Mouse (Mus musculus): ENCODE data around the gene Kif17. TPM values are rescaled to one million over a fixed set of nuclear protein-coding genes. Genes with fewer than 3 reads are reported as not detected.

Gene Kif17
- total and polyA plus RNA-seq, 3 experiments, result 0.54 to 2.5 TPM; not detected in 1

DNA sequence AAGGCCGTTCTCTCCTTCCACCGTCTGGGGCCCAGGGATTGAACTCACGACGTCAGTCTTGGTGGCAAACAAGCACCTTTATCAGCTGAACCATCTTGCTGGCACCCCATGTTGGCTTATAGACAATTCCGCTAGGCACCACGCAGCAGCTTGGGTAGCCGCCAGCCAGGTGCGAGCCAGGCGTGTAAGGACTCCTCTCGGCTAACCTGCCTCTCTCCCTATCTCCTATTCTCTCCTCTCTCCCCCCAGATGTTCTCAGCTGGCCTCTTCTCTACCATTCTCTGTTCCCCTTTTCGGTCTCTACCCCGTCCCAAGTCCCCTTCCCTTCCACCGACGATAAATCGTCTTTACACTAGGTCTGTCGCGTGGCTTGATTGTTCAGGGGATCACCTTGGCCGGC lies 53.5 kb downstream of the Kif17 start:
- peak; percentile 94 for DNase-seq (ENCODE audit: low read depth, low spot score)
- H3K27ac ChIP-seq (ENCODE audit: control insufficient read depth, low read depth, low read length), result peak overlapping the region; percentile 97
- TF ChIP-seq GATA1 (IDR thresholded peaks at IDR 0.05; ENCODE audit: low read depth, low read length) (peak; percentile 70), MAFK (IDR thresholded peaks at IDR 0.05; ENCODE audit: borderline replicate concordance, low read depth, low read length) (no peak), TCF12 (IDR thresholded peaks at IDR 0.05; ENCODE audit: low read depth, low read length) (peak; percentile 93), NELFE (IDR thresholded peaks at IDR 0.05; ENCODE audit: low read depth, low read length) (no peak), USF1 (IDR thresholded peaks at IDR 0.05; ENCODE audit: low read depth, low read length) (no peak), USF2 (IDR thresholded peaks at IDR 0.05; ENCODE audit: borderline replicate concordance in 1 of 2, insufficient read depth in 1 of 2, low read depth in 1 of 2, low read length in 2 of 2) (no peak), NRF1 (IDR thresholded peaks at IDR 0.05; ENCODE audit: insufficient read depth, low read depth, low read length, poor library complexity, severe bottlenecking) (no peak), ETS1 (IDR thresholded peaks at IDR 0.05; ENCODE audit: low read depth, low read length) (peak; percentile 84), SIN3A (IDR thresholded peaks at IDR 0.05; ENCODE audit: low read length) (peak; percentile 11; the same call in 1 of the 2 replicates), RCOR1 (IDR thresholded peaks at IDR 0.05; ENCODE audit: low read depth, low read length) (peak; percentile 16; the same call in 1 of the 2 replicates), EP300 (IDR thresholded peaks at IDR 0.05; ENCODE audit: low read depth in 1 of 2, low read length in 2 of 2) (peak; percentile 65 to 79), MYC (IDR thresholded peaks at IDR 0.05; ENCODE audit: low read depth, low read length) (no peak), MAX (IDR thresholded peaks at IDR 0.05; ENCODE audit: low read length) (peak; percentile 35; the same call in 1 of the 2 replicates), ZMIZ1 (IDR thresholded peaks at IDR 0.05; ENCODE audit: low read depth, low read length) (no peak), MEF2A (IDR thresholded peaks at IDR 0.05; ENCODE audit: extremely low read depth, insufficient replicate concordance, low read depth, low read length, poor library complexity, severe bottlenecking) (no peak), HCFC1 (IDR thresholded peaks at IDR 0.05; ENCODE audit: low read depth, low read length) (no peak), RAD21 (IDR thresholded peaks at IDR 0.05; ENCODE audit: low read depth, low read length) (no peak), TAL1 (IDR thresholded peaks at IDR 0.05; ENCODE audit: low read length) (peak; percentile 84)

More for the DNA sequence above, 53.5 kb downstream of the Kif17 start:
- peaks cover 9 to 30% of the 10 kb centered on the region in 2 experiments; a peak in 3 of 4 replicates for H3K4me1 ChIP-seq (ENCODE audit: control insufficient read depth in 1 of 2, insufficient read depth in 2 of 2, low read length in 2 of 2)
- peak overlapping the region; percentile 71 for H3K9ac ChIP-seq (ENCODE audit: control insufficient read depth, low read depth, low read length, poor library complexity, severe bottlenecking)
- no peaks in the 10 kb centered on the region for H3K27me3 ChIP-seq (ENCODE audit: control insufficient read depth in 1 of 2, insufficient read depth in 2 of 2, low read length in 2 of 2)
- H3K9me3 ChIP-seq (replicated peaks; ENCODE audit: insufficient read depth, low read length), result no peaks in the 10 kb centered on the region
- H3K4me3 ChIP-seq (ENCODE audit: control insufficient read depth in 1 of 2, insufficient read depth in 1 of 2, low read depth in 2 of 2, low read length in 2 of 2), result peak overlapping the region; percentile 30 to 49
- peaks cover 29% of the 10 kb centered on the region for H3K79me2 ChIP-seq (ENCODE audit: control insufficient read depth, insufficient read depth, low read length, poor library complexity)
- peaks cover 6 to 20% of the 10 kb centered on the region in 2 experiments for H3K36me3 ChIP-seq (ENCODE audit: control insufficient read depth in 1 of 2, insufficient read depth in 2 of 2, low read length in 2 of 2)

Data from MEL (cell line).